Mouse (Mus musculus) 3134 (cell line): Measurements from ENCODE around the gene Rnf145.

Source experiments
- DNase-seq: peaks from one replicate; pipeline ENCODE4 v3.0.0-alpha.2; 2011; ENCODE audit warnings: low spot score; ENCODE audit not compliant: insufficient read length; ENCODE audit errors: extremely low read depth

Gene Rnf145

DNA sequence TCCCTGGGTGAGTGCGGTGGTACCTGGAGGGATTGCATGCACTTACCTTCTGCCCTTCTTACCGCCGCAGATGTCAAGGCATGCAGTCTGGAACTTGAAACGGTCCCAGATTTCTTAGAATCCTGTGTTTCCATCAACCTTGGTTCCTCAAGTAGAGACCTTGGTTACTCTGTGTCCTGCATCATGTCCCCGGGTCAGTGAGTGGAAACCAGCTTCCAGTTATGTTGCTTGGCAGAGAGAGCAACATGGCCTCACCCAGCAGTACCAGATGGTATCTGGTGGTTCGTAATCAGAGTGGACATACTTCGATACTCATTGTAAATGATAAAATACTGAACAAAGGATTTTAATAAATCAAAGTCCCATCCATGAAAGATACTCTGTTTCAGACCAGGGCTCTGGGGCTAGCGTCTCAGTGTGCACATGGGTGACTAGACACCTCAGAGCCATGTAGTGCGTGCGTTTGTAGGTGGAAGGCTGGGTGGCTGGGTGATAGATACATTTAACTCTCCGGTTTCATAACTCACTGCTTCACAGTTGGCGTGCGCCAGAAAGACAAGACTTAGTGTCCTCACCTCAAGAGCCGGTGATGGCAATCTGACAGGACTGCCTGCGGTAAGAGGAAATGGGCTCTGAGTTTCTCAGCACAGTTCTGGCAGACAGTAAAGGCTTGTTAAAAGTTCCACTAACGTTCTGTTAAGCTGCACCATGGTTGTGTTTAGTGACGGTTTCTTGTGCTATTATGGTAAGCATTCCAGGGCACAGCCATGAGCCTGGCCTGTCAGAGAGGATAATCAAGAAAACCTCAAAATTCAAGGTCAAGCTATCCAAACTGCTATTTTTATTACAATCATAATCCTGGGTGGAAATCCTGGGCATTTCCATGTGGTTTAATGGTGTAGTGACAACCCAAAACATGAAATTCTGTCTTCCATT, 14.3 kb downstream of the Rnf145 start:
- no peak for DNase-seq

DNA sequence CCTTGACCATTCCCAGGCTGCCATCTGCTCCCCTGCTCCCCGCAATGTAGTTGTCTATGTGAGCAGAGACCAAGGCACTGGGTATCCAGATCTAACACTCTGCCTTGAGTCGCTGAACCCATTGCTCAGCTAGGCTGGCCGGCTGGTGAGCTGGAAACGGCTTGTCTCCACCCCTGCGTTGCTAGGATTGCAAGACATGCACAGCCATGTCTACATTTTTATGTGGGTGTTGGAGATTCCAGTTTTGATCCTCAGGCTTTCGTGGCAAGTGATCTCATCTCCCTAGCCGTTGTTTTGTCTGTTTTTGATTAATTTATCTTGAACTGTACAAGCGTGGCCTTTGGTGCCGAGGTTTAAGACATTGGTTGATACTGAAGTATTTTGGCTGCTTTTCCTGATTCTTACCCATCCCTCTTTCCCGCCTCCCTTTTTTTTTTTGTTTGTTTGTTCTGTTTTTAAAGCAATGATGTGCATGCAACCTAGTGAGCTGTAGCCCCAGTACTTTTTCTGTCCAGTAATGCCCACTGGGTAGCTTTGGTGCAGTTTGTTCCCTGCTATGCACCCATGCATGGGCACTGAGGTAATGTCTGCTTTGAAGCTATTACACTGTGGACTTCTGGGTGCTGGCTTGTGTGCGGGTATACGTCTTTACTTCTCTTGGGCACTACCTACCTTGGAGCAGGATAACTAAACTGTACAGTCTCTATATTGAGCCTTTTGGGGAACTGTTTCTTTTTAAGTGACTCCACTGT, 16.4 kb downstream of the Rnf145 start:
- DNase-seq = no peak

DNA sequence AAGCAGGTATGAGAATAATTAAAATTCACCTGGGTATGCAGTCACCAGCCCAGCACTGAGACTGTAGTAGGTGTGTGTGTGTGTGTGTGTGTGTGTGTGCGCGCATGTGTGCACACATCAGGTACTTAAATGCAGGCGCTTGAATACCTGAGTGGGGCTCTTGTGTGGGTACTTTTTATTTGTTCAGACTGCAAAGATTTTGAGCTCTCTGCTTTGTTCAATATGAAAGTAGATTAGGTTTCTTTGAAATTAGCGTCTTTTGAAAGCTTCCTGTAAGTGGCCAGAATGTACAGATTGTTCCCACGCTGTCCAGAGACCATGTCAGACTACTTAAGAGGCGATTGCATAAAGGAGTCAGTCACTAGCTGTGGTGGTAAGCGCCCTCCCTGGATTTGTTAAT, 18.6 kb downstream of the Rnf145 start:
- no peak for DNase-seq

- DNase-seq = no peak
These were observed 19.3 kb downstream of the Rnf145 start for GRCm38 (mm10) chr11:44538101-44538500.

DNA sequence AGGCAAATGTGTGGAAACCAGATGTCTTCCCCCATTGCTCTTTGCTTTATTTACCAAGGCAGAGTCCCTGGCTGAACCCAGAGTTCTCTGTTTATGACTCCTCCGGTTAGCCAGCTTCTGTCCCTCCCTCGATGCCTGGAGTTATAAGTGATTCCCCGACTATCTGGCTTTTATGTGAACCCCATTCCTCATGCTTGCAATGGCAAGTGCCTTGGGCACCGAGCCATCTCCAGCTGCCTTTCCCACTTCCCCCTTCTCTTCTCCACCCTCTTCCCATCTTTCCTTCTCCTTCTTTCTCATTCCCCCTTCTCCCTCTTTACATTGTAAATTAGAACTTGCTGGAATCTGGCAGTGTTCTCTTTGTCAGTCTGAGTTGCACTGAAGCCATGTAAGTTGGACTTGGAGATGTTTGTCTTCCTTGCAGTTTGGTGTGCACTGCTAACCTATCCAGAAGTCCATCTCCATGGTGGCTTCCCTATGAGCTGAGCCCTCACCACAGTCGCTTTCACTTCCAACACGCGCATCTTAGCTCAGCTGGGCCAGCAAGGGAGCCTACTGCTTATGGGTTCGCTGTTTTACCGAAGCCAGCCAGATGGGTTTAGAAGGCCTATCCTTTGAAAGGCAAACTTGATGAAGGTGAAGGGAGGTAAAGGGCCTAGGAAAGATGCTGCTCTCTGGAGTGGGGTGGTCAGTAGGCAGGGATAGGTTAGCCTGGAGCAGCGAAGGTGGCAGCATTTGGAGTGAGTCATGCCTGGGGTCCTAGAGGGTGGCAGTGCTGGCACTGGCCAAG, 19.9 kb downstream of the Rnf145 start:
- DNase-seq = no peak

DNA sequence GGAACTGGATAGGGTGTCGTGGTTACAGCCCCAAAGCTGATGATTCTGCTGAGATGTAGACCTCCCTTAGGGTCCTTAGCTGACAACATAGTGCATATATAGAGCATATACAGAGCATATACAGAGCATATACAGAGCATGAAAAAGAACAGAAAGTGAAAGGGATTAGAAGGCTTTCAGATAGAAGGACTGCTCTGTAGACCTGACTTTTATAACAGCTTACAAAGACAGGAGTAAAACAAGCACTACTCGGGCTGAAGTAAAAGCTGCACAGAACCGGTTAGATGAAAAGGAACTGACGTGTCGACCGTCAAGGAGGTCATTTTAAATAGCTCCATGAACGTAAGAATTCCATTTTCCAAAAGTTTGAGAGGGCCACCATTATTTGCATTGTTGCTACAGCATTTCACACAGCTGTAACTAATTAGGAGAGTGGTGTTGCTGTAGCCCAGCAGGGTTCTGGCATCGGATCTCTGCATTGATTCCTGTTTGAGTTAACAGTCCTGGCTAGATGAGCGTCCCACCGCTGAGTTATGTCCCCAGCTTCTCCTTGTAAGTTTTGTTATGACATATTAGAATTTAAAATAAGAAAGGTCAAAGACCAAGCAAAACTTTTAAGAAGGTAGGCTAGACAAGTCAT, 20.6 kb downstream of the Rnf145 start:
- no peak for DNase-seq

GRCm38 (mm10) chr11:44540243-44540642, 21.5 kb downstream of the Rnf145 start:
- DNase-seq = no peak

GRCm38 (mm10) chr11:44541280-44541679, 22.5 kb downstream of the Rnf145 start:
- DNase-seq = no peak

- DNase-seq = no peak
These were observed 23.0 kb downstream of the Rnf145 start for GRCm38 (mm10) chr11:44541813-44542212.

DNA sequence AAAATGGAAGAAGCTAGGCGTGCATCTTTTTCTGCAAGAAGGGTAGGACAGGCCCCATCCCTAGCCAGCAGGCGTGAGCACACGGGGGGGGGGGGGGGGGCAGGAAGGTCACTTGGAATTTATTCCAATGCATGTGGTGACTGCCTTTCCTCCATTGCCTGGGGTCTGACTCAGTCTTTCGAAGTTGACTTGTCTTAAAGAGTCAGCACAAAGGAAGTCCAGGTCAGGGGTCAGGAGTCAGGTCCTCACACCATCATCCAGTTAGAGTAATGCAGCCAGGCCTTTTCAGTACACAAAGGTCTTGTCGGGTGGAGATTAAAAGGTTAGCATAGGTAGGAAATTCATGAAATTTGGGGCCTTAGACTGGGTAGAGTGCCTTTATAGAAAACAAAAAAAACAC, 24.8 kb downstream of the Rnf145 start:
- DNase-seq = no peak

DNA sequence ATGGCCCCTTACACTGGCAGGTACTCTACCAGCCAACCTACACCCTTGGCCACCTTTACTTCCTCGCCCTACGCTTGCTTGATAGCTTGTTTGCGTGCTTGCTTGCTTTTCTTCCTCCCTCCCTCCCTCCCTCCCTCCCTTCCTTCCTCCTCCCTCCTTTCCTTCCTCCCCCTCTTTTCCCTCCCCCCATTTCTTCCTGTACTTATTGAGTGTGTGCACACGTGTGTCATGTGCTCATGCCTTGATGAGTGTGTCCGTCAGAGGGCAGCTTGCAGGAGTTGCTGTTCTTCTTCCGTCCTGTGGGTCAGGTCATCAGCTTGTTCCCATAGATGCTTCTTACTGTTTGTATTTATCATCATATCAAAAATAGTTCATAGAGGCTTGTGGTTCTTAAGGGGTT, 25.2 kb downstream of the Rnf145 start:
- no peak for DNase-seq

GRCm38 (mm10) chr11:44545181-44545580, 26.4 kb downstream of the Rnf145 start:
- DNase-seq = no peak

DNA sequence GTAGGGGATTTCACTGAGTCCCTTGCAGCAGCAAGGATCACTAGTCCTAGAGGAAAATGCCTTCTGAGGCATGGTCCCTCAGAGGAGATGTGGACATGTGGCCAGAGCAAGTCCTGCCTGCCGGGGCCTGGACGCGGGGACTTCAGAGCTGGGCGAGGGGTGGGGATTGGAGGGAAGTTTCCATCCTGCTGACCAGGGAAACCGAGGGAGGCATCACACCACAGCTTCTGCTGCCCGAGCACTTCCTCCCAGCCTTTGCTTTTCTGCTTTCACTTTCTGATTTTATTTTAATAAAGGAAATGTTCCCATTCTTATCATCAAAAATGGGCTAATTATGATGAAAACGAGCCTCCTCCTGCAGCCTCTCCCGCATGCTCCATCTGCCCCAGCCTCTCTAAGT, 27.5 kb downstream of the Rnf145 start:
- no peak for DNase-seq

DNA sequence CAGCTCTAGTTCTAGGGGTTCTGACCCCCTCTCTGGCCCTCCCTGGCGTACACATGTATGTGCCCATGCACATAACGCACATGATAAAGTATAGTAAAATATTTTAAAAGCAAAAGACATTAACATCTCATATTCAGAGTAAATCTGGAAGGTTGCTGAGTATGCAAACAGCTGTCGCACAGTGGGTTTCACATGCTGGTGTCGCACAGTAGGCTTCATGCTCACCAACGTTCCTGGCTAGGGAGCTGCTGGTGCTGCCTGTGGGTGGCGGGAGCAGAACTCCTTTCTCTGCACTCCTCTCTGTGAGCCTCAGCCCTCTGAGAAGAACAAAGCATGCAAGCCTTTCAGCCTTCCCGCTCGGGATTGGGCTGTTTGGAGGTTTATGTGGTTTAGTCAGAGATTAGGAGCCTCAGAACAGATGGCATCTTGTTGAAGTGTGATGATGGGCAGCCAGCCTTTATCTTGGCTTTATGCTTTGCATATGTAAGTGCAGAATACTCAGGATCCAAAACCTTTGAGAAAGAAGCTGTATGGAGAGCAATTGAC, 29.0 kb downstream of the Rnf145 start:
- no peak for DNase-seq

DNA sequence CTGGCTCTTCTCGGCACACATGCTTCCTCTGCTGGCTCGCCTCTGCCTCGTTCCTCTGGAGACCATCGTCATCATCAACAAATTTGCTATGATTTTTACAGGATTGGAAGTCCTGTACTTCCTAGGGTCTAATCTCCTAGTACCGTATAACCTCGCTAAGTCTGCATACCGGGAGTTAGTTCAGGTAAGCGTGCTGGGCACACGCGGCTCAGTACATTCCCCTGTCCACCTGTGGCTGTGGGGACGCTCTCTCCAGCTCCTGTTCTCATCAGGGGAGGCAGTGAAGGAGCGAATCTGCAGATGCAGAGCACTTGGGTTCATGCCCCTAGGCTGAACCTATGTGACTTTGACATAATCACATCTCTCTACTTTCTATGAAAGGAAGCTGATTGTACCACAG, 30.1 kb downstream of the Rnf145 start:
- no peak for DNase-seq

- DNase-seq = no peak
These were observed 30.9 kb downstream of the Rnf145 start for GRCm38 (mm10) chr11:44549511-44550278.

DNA sequence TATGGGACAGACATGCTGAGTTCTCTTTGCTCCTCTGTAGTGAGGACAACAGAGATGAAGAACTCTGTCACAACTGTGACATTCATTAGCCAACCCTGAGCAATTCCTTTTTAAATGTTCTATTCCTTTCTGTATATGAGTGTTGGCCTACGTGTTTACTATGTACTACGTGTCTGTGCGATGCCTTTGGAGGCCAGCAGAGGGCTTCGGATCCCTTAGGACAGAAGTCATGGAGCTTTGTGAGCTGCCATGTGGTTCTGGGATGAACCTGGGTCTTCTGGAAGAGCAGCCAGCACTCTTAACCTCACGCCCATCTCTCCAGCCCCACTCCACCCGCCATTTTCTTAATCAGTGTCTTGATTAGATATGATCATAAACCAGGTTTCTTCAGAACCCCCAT, 32.2 kb downstream of the Rnf145 start:
- no peak for DNase-seq

GRCm38 (mm10) chr11:44554339-44554738, 35.6 kb downstream of the Rnf145 start:
- DNase-seq = no peak

DNA sequence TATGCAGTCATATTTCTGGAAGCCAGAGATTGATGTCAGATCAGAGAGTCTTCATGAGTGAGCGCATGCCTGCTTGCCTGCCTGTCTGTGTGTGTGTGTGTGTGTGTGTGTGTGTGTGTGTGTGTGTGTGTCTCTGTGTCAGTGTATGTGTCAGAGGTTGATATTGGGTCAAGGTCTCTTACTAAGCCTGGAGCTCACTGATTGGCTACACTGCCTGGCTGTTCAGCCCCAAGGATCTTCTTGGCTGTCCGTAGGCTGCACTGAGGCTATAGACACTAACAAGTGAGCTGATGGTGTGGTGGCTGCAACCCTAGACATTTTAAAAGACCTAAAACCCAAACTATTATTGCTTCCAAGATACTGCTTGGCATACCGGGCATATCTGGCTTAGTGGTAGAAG, 39.8 kb downstream of the Rnf145 start:
- DNase-seq = no peak

- DNase-seq = no peak
These were observed 40.7 kb downstream of the Rnf145 start for GRCm38 (mm10) chr11:44559466-44559865.
